Comparison of ENCODE assay signal across 12 mouse cellular contexts in the genomic region with DNA sequence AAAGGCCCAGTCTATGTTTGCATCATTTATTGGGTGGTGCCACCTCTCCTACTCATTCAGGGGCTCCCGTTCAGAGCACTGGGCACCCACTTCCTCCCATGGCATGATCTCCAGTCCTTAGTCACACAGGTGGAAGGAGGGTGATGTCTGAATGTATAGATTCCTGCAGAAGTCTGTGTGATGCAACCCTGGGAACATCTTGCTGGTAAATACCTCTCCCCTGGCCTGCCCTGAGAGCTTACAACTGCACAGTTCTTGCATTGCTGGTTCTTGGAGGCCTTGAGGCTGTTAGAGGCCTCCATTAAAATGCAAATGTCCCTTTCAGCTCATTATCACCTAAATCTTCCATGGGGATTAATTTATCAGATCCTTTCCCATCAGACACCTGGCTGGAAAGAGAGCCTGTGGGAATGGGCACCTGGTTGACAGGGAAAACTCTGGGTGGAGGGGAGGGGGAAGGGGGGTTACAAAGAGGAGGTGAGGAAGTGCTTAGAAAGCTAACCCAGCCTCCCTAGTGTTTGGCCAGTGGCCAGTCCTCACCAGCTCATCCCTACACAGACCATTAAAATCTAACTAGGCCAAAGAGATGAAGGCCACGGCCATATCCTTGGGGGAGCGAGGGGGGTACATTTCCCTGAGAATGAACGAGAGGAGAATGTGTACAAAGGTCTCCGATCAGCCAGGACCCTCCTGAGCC.
DNase-seq lines count a peak whose midpoint lies in the region; ATAC-seq and TF ChIP-seq lines count a peak whose summit lies in the region.
"Had no signal": no experiment of that assay in that cellular context is flagged by ENCODE, and none has a peak within 500 bp of the region (broad histone marks: within the 10 kb centered on the region; RNA-seq: fewer than 3 reads in every experiment).

No protein-coding gene starts in this region.

- no peak overlapping the region for H3K27ac ChIP-seq in heart, embryonic 15.5 days
- H3K27ac ChIP-seq in hindbrain, embryonic 10.5 days = peak overlapping the region; percentile 84
- peak overlapping the region; percentile 10 for H3K27ac ChIP-seq in midbrain, embryonic 13.5 days
- no peak overlapping the region for H3K27ac ChIP-seq in heart, adult 2 months
- H3K27ac ChIP-seq: layer of hippocampus, adult 2 months had no signal

- no peaks in the 10 kb centered on the region for H3K79me2 ChIP-seq in heart, adult 2 months (replicated peaks; ENCODE audit: control insufficient read depth, insufficient read depth, low read length)

- intact Hi-C loops in heart, postnatal 25 days (cut with DNase I) = no loop called here
- intact Hi-C loops in heart, adult 2 months (cut with DNase I) = no loop called here

- no peak for TF ChIP-seq CTCF in heart, adult 2 months (IDR thresholded peaks at IDR 0.05)

- ATAC-seq in heart, embryonic 15.5 days (replicated peaks; ENCODE audit: insufficient number of reproducible peaks, insufficient read depth, low FRiP score, low read depth) = 0 out of 2 replicates have a peak, but pooled peaks have one; percentile 43
- ATAC-seq in midbrain, embryonic 13.5 days = peak; percentile 76
- ATAC-seq: liver, postnatal 0 days had no signal

- H3K4me2 ChIP-seq in heart, embryonic 15.5 days = no peak overlapping the region
- no peak overlapping the region for H3K4me2 ChIP-seq in midbrain, embryonic 13.5 days (replicated peaks)

- H3K4me3 ChIP-seq in heart, embryonic 15.5 days = no peak overlapping the region
- no peak overlapping the region for H3K4me3 ChIP-seq in hindbrain, embryonic 10.5 days
- H3K4me3 ChIP-seq in midbrain, embryonic 13.5 days (replicated peaks) = no peak overlapping the region
- H3K4me3 ChIP-seq in heart, adult 2 months = no peak overlapping the region
- H3K4me3 ChIP-seq: layer of hippocampus, adult 2 months had no signal

- no peaks in the 10 kb centered on the region for H3K4me1 ChIP-seq in heart, embryonic 15.5 days (replicated peaks)
- H3K4me1 ChIP-seq in hindbrain, embryonic 10.5 days (replicated peaks) = peaks cover 28% of the 10 kb centered on the region
- H3K4me1 ChIP-seq in midbrain, embryonic 13.5 days (replicated peaks) = peaks cover 23% of the 10 kb centered on the region
- H3K4me1 ChIP-seq in heart, adult 2 months (ENCODE audit: control insufficient read depth, insufficient read depth, low read length) = no peaks in the 10 kb centered on the region

- WGBS in heart, embryonic 15.5 days = 75% methylated on average over 5 of the region's 5 CpGs
- WGBS in hindbrain, embryonic 10.5 days = 47% methylated on average over 5 of the region's 5 CpGs
- 42% methylated on average over 5 of the region's 5 CpGs for WGBS in midbrain, embryonic 13.5 days
- WGBS in heart, adult 2 months = 82% methylated on average over 5 of the region's 5 CpGs

- no peak for TF ChIP-seq EP300 in heart, adult 2 months (IDR thresholded peaks at IDR 0.05; ENCODE audit: insufficient read depth, low read depth, low read length)

- no peaks in the 10 kb centered on the region for H3K9me3 ChIP-seq in heart, embryonic 15.5 days (replicated peaks)
- H3K9me3 ChIP-seq in hindbrain, embryonic 10.5 days = no peaks in the 10 kb centered on the region
- H3K9me3 ChIP-seq in midbrain, embryonic 13.5 days = no peaks in the 10 kb centered on the region

- peaks cover 3% of the 10 kb centered on the region; the same call in 1 of the 2 replicates for H3K27me3 ChIP-seq in heart, embryonic 15.5 days
- H3K27me3 ChIP-seq in hindbrain, embryonic 10.5 days (ENCODE audit: insufficient read depth, poor library complexity, severe bottlenecking) = peaks cover 20% of the 10 kb centered on the region
- 0 out of 2 replicates have a peak, but pooled peaks cover 7% of the 10 kb centered on the region for H3K27me3 ChIP-seq in midbrain, embryonic 13.5 days
- no peaks in the 10 kb centered on the region for H3K27me3 ChIP-seq in heart, adult 2 months (ENCODE audit: control insufficient read depth, insufficient read depth, low read length)

- H3K9ac ChIP-seq in heart, embryonic 15.5 days = no peak overlapping the region
- H3K9ac ChIP-seq in midbrain, embryonic 13.5 days (replicated peaks) = no peak overlapping the region
- H3K9ac ChIP-seq in heart, adult 2 months (ENCODE audit: low read depth, low read length) = no peak overlapping the region
- H3K9ac ChIP-seq: liver, postnatal 0 days had no signal

- DNase-seq in heart, postnatal 25 days (ENCODE audit: low spot score) = no peak
- peak; percentile 3 for DNase-seq in ES-CJ7 (ENCODE audit: low read depth, low spot score)
- DNase-seq in hindbrain, embryonic 10.5 days (ENCODE audit: low spot score) = no peak
- DNase-seq in B cell, adult 2 months = no peak
- no peak for DNase-seq in urinary bladder, postnatal 14 days (ENCODE audit: low spot score)
- no peak for DNase-seq in heart, adult 2 months
- DNase-seq: gastrocnemius, postnatal 14 days; heart, postnatal 10 days; liver, postnatal 0 days had no signal

- H3K36me3 ChIP-seq in heart, embryonic 15.5 days = no peaks in the 10 kb centered on the region
- H3K36me3 ChIP-seq in hindbrain, embryonic 10.5 days = no peaks in the 10 kb centered on the region
- H3K36me3 ChIP-seq in midbrain, embryonic 13.5 days = no peaks in the 10 kb centered on the region
- H3K36me3 ChIP-seq in heart, adult 2 months (ENCODE audit: control insufficient read depth, insufficient read depth, low read length) = no peaks in the 10 kb centered on the region

- no peak for TF ChIP-seq POLR2A in heart, adult 2 months (IDR thresholded peaks at IDR 0.05; ENCODE audit: insufficient read depth, low read depth, low read length)

Comparison
In these comparisons a context has a peak if more than half of its experiments do, and no peak if none do; other contexts are left out.
1. H3K27ac ChIP-seq: peak in hindbrain, embryonic 10.5 days (single experiment) and midbrain, embryonic 13.5 days (single experiment); none in heart, embryonic 15.5 days (single experiment) and heart, adult 2 months (single experiment).